Mouse (Mus musculus) spleen, postnatal 10 days (tissue): ENCODE data around the gene Ccdc42.

ENCODE experiments used
- DNase-seq, 2 experiments: peaks; one replicate each; pipeline ENCODE4 v3.0.0; 2021 to 2022; ENCODE audit warnings: low spot score in 2 of 2

Gene Ccdc42

DNA sequence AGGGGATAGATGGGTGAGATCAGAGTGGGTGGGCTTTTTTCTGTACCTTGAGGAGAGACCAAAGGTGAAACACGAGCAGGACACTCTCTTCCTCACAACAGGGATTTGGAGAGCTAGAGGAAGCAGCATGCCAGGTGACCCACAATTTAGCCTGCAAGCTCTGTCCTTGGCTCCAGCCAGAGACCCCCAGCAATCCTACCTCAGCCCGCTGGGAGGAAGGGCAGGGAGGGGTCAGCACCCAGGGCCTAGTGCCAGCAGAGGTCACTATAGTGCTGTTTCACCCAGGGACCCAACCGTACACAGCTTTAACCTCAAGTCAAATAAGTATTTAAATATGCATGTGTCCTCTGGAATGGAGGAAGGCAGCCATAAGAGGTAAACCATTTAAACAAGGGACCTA, 931 bp upstream of the Ccdc42 start:
- peak in 1 of 2 experiments; percentile 35 for DNase-seq

DNA sequence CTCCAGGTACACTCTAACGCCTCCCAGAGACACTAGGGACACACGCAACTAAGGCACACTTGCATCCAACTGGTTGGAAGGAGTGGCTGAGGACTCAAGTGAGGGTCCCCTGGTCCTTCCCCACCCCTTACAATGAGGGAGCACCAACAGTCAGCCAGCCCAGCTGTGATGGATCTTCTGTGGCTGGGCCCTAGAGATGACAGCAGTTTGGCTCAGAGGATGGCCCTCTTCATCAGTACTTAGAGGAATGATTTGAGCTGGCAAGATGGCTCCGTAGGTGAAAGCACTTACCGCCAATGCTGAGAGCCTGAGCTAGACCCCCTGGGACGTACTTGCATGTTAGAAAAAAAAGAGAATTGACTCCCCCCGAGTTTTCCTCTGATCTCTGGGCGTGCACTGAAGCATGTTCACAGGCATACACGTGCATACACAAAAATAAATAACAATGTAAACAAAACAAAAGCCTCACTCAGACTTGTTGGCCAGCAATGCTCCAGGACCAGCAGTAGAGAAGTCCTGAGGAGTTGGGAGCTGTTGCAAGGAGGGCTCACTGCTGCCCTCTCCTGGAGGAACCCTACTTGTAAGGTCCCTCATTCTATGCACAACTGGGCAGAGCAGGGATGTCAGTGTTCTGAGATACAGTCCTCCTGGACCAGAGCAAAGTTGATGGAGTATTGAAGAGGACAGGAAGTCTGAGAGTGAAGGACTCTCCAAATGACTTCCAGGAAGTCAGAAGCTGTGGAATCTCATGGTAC, 2.4 kb downstream of the Ccdc42 start:
- peak; percentile 50 to 83 for DNase-seq

DNA sequence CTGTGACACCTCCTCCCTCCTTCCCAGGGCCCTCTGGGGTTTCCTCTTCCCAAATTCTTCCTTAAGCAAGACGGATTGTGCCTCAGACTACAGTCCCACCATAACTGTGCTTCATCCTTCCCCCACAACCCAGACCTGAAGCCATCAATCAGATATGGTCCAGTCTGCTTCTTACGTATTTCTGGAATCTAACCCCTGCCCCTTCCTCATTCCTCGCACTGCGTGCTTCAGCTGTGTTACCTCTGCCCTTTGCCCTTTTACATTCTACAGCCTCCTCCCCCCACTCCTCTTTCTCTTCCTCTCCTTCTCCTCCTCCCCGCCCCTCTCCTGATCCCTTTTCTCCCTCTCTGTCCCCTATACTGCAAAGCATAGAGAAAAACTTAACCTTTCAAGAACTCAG, 4.9 kb downstream of the Ccdc42 start:
- no peak for DNase-seq

DNA sequence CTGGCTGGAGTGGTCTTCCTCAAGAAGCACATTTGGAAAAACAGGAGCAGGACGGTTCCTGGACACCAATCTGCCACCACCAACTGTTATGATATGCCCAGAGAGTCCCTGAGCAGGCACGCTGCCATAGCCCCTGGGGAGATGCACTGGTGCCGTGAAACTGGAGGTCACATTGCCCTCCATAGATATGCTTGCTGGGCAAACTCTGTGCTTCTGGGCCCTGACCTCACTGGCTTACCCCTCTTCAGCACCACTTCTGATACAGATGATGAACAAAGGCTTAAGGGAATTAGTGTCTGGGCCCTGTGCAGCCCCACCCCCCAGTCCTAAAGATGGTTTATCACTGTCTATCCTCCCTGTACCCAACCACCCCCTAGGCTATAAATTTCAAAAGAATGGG, 6.4 kb downstream of the Ccdc42 start:
- DNase-seq = no peak

- DNase-seq = no peak
These were observed 11.1 kb downstream of the Ccdc42 start for GRCm38 (mm10) chr11:68597912-68598311.

DNA sequence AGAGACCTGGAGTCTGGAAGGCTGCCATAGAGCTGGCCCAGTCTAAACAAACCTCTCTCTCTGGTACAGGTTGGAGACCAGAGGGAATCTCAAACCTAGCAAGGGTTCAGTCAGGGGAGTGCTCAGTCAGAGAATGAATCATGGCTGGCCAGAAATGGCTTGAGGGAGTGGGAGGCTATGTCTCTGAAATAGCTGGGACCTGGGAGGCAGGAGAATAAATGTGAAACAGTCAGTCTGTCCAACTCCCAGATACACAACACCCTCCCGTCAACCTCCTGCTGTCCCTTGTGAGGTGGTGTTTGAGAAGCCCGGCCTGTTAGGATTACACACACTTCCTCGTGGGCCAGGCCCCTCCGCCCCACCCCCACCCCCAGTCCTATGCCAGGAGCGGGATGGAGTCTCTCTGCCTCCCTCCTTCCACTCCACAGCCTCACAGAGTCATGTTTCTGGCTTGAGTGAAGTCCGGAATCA, 13.8 kb downstream of the Ccdc42 start:
- no peak for DNase-seq

DNA sequence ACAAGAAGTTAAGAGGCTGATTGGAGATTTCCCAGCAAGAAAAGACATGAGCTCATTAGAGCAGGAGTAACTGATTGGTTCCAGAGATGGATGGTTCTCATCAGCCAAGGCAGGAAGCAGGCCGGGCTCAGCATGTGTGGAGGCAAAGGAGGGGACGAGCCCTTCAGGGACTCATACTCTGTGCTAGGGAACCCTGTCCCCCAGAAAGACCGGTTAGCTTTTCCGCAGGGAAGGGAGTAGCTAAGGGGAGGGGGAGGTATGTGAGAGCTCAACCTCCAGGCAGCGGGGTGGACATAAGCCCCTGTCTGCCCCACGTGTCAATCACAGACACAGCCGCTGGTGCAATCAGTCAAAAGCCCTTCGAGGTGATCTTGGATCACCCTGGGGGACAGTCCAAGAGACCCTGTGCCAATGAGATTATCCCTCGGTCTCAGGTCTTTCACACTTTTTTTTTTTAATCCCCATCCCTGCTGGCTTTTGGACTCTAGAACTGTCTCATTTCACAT, 14.7 kb downstream of the Ccdc42 start:
- DNase-seq = no peak

DNA sequence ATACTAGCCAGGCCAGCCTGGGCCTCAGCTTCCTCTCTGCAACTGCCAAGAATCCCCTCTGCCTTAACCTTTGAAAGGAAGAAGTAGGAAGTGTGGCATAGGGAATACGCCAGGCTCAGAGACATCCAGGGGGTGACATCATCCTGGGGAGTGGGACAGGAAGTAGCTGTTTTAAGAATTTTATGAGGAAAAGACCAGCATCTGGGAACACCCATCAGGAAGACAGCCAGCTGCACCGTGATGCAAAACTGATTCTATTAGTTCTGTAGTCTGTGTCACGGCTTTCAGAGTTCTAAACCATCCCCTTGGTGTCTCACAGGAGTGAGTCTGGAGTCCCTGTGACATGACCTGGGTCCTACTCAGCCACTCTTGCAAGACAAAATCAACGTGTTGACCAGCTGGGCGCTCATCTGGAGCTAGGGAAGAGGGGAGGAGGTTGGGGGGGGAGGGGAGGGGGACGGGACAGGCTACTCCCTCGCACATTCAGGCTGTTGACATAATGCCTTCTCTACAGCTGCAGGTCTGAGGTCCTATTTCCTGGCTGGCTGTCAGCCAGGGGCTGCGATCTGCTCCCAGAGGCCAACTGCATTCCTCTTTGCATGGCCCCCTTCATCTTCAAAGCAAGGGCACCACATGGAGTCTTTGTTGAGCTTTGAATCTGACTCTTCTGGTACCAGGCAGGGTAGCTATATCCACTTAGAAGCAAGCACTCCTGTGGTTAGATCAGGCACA, 15.5 kb downstream of the Ccdc42 start:
- DNase-seq = no peak

GRCm38 (mm10) chr11:68607046-68607445, 20.2 kb downstream of the Ccdc42 start:
- DNase-seq = no peak

DNA sequence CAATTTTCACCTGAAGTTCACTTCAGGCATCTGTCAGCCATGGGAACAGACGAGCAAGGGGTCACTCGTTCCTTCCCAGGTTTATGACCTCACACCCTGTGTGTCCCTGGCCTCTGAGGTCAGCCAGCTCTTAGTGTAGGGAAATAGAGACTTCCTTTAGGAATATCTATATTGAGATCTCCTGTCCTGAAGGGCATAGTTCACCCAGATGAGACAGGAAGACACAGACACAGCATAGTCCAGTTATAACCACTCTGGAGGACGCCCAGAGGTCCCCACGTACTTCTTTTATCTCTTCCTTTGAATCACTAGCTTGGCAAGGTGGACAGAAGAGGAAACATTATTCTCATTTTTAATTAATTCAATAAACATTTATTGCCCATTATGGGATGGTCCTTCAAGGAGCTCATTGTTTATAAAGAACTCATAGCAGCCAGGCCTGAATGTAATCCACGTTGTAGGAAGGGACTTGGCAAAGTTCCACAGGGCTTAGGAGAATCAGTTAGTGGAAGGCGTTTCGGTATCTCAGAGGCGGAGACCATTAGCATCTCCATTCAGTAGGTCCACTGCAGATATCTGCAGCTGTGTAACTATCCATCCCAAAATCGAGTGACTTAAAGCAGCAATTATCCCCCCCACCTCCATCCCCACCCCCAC, 23.2 kb downstream of the Ccdc42 start:
- no peak for DNase-seq

- DNase-seq = no peak
These were observed 23.7 kb downstream of the Ccdc42 start for GRCm38 (mm10) chr11:68610567-68610947.

GRCm38 (mm10) chr11:68613071-68613711, 26.4 kb downstream of the Ccdc42 start:
- DNase-seq = no peak

GRCm38 (mm10) chr11:68622751-68623150, 35.9 kb downstream of the Ccdc42 start:
- DNase-seq = no peak

DNA sequence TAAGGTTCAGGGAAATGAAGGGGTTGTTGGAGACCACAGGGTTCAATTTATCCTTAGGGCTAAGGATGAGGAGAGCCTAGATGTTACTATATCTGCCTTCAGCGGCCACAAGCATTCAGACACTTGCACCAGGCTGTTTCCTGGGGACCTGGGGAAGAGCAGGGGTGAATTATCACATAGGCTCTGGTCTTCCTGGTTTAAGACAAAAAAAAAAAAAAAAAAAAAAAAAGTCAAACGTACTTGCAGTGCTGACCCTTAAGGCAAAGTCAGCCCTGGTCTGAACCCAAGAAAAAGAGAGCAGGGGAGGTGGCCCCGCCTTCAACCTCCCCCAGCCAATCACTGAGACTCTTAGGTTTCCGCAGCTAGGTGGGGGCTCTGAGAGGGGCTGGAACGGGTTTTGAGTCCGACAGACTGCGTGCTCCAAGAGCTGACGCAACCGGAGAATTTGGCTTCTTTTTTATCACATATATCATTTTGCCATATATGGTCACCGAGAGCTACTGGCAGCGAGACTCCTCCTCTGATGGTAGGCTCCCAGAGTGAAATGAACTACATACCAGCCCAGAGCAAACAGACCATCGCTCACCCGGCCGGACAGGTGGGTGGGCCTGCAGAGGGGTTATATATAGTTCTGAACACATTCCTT, 36.5 kb downstream of the Ccdc42 start:
- peak in 1 of 2 experiments; percentile 15 for DNase-seq

DNA sequence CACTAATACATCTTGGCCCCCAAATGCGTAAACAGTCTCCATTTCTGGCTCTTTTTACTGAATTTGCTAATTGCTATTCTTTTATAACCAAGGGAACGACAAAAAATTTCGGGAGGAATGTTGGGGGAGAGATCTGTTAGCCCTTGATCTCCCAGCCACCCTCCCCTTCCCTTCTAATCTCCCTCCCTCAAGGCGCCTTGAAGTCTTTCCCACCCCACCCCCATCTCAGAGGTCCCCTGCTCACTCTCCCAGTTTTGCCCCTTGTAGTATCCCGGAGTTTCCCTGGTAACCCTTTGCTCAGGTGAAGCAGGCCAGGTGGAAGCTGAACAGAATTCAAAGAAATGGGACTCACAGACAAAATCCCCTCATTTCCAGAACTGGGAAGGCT, 37.0 kb downstream of the Ccdc42 start:
- DNase-seq = no peak

- DNase-seq = no peak
These were observed 44.9 kb downstream of the Ccdc42 start for GRCm38 (mm10) chr11:68631611-68632316.

GRCm38 (mm10) chr11:68637861-68638615, 51.2 kb downstream of the Ccdc42 start:
- no peak for DNase-seq

GRCm38 (mm10) chr11:68641361-68641760, 54.5 kb downstream of the Ccdc42 start:
- DNase-seq = no peak

- DNase-seq = no peak
These were observed 58.0 kb downstream of the Ccdc42 start for GRCm38 (mm10) chr11:68644781-68645180.
